Mouse (Mus musculus) gastrocnemius, postnatal 25 days (tissue): ENCODE data around the gene Slc33a1. TPM values are rescaled to one million over a fixed set of nuclear protein-coding genes. Genes with fewer than 3 reads are reported as not detected.

Source experiments
- DNase-seq: peaks from one replicate; pipeline ENCODE4 v3.0.0; 2022
- long read RNA-seq, 2 experiments: library from polyadenylated mRNA; stranded (forward); transcript quantifications; one replicate each; pipeline ENCODE4 v2.0.0; 2021
- total RNA-seq, 2 experiments: library from RNA; stranded (reverse); gene quantifications; 1 replicate in 1 of 2; 2 replicates in 1 of 2; pipeline ENCODE4 v1.2.3; 2021

Slc33a1 gene
- total RNA-seq: 1 to 10 TPM; 5.2 to 6.3 TPM
- long read RNA-seq, experiment 1, partial matches to known transcripts: 1 of 3 reads
- long read RNA-seq, experiment 1, other reads (novel, unspliced or antisense): 2 of 3 reads
- long read RNA-seq, experiment 2, partial matches to known transcripts: 0 of 4 reads
- long read RNA-seq, experiment 2, other reads (novel, unspliced or antisense): 1 of 4 reads

DNA sequence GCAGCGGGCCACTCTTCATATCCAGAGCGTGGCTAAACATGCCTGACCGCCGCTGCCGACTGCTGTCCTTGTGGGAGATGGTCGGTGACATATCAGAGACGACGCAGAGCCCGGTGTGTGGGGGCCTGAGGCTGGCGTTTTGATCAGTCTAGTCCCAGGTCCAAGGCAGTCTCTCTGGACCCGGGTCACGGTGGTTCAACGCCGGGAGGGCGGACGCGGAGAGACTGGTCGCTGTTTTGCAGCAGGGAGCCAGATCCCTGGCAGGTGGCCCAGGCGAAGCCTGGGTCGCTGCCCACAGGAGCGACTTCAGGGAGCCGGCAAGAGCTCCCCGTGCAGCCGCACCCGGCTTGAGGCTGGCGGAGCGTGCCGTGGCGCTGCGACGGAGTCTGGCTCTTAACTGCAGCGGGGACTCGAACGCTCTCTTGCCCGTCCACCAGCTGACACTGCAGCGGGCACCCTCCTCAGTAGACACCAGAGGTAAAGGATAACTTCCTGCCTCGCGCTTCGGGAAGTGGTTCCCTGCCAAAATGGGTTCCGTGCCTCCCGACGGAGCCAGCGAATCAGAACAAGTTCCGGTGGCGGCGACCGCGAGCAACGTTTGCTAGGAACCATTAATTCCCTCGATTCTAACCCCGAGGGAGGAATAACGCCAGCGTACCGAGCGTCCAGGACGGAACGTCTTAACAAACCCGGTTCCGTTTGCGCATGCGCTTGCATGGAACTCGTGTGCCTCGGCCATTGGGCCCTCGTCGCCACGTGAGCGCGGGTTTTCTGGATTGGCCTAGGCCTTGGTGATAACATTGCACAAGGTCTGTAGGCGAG is at the start of gene Slc33a1:
Slc33a1 (minus strand) TSS at position 669 of the 822 bp plus-strand sequence.
- peak; percentile 96 for DNase-seq

DNA sequence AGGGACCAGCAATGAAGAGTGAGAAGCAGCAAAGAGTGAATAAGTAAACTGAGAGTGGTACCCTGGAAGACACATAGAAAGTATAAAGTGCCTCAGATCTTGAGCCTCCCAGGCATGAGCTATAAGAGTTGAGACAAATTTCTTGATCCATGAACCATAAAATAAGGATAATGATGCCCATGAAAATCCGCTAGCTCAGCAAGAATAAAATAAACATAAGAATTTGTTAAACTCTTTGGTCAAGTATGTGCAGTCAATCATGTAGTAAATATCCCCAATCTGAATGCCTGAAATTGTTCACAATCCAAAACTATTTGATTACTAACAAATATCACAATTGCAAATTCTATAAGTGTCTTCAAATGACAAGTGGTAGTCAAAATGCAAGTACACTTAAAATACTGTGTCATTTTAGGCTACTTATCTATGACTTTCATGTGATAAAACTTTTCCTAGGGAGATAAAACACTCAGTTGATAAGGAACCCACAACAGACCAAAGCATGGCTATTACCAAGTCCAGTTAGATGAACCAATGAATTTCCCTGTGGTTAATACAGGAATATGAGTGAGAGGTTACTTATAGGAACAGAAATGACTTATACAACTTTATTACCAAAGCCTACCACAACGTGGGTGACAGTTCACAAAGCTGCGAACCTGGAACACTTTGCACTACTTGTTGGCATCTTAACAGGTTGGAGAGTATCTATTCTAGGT is 24.3 kb upstream of the Slc33a1 start:
- DNase-seq: no peak

DNA sequence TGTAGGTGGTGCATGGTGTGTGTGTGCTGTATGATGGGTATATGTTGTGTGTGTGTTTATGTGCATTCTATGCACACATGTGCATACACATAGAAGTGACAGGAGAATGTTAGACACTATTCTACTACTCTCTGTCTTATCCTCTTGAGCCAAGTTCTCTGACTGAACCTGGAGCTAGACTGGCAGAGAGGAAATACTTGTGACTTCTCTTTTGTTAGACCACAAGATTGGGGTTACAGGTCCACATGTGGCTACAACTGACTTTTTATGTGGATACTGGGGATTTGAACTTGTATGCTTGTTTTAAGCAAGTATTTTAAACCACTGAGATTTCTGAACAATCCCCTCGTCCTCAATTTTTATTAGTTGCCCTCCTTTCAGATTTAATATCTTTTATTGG is 22.1 kb upstream of the Slc33a1 start:
- no peak for DNase-seq

DNA sequence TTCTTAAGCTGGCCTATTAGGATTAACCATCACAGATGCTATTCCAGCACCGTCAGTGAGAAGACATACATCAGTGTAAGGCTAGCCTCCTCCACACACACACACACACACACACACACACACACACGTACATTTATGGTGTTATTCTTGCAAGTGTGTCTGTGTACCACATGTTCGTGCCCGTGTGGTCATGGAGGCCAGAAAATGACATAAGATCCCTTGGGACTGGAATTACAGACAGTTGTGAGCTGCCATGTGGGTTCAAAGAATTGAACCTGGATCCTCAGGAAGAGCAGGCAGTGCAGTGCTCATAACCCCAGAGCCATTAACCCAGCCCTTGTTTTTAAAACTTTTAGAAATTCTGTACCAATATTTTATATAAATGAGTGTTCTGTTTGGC is 13.3 kb upstream of the Slc33a1 start:
- no peak for DNase-seq

DNA sequence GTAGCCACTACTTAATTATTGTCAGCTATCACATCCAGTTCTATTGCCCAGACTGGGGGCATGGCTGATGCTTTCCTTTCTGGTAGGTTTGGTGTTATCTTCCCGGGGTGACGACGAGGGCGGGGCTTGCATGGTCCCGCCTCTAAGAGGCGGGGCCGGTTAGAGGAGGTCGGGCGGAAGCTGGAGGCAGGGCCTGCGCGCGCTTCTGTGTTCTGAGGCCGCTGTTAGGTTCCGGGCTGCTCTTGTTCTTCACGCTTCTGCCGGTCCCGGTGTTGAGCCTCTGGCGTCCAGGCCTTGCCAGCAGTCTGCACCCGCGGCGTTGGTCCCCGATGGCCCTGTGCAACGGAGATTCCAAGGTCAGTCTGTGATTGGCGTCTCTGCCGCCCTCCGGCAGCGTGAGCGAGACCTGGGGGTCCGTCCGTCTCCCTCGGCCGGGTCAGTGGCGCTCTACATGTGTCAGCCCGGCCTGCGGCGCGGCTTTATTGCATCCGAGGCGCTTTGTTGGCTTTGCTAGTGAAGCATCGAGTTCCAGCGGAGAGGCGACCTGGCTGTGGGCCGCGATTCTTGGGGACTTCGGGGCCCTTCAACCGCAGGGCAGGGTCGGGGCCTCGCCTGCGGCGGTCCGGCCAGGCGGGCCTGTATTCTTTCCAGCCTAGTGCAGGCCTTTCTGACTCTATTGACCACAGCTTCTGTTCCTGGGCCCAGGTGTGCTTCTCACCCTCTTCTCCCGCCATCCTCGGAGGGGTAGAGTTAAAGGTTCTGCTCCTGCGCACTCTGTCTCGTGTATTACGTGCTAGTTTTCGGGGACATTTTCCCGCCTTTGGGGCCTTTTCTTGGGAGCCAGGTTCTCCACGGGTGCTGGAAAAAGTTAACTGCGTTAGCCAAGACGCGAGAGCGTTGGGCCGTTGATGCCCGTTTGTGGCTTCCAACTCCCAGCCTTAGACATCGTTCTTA is 11.7 kb upstream of the Slc33a1 start, which contains the start of gene Gmps:
Gmps (plus strand) TSS at position 152 of the 954 bp plus-strand sequence.
- peak; percentile 90 for DNase-seq

DNA sequence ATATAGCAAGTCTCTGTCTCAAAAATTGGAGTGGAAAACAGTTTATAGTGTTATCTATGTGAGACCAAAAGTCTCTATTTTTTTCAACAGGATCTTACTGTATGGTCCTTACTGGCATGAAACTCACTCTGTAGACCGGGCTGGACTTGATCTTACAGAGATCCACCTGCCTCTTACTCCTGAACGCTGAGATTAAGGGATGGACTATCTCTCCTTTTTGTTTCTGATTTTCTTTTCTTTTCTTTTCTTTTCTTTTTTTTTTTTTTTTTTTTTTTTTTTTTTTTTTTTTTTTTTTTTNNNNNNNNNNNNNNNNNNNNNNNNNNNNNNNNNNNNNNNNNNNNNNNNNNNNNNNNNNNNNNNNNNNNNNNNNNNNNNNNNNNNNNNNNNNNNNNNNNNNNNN is 1.4 kb upstream of the Slc33a1 start:
- no peak for DNase-seq

DNA sequence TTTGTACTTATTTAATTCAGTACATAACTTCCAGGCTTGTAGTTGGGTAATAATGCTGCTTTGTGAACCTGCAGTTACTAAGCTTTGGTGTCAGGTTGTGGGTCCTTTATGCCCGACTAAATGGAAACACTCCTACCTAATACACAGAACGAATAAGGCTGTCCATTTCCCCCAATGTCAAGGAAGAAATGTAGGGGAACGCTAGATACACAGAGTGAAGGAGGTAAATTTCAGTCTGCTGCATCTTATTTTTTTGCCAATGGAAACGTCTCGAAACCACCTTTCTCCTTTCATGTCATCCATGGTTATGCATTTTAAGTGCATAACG is 318 bp upstream of the Slc33a1 start:
- DNase-seq: no peak

DNA sequence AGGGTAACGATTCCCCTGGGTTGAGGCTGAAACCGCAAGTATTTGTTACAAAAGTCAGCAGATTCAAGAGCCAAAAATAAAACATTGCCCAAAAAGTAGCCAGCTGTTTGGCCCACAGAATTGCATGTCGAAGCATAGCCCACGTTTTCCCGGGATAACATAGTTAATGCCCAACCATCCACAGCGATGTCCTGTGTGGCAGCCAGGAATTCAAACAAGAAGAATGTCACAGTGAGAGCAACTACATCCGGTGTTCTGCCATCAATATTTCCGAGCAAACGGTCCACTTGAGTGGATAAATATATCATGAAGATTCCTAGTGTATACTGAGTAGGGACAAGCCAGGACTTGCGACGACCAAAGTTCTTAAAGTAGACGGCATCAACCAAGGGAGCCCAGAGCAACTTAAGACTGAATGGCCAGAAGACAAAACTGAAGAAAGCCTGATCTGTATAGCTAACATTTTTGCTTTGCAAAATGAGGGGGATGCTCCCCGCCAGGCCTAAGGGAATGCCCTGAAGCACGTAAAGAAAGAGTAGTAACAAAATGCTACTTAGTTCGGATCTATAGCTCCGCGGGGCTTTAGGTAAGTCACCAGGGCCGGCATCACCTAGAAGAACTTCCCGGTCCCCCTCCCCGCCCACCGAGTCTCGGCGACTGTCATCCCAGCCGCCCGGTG is 1.0 kb downstream of the Slc33a1 start:
- DNase-seq: peak; percentile 5

DNA sequence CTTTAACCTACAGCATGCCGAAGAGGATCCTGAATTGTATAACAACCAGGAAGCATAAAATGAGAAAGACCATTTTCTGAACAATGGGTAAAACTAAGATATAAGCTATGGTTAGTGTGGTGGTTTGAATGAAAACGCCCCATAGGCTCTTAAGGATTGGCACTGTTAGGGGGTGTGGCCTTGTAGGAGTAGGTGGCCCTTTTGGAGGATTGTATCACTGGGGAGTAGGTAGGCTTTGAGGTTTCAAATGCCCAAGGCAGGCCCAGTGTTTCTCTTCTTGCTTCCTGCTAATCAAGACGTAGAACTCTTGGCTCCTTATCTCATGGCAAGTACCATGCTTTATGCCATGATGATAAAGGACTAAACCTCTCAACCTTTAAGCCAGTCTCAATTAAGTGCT is 14.7 kb downstream of the Slc33a1 start:
- no peak for DNase-seq

DNA sequence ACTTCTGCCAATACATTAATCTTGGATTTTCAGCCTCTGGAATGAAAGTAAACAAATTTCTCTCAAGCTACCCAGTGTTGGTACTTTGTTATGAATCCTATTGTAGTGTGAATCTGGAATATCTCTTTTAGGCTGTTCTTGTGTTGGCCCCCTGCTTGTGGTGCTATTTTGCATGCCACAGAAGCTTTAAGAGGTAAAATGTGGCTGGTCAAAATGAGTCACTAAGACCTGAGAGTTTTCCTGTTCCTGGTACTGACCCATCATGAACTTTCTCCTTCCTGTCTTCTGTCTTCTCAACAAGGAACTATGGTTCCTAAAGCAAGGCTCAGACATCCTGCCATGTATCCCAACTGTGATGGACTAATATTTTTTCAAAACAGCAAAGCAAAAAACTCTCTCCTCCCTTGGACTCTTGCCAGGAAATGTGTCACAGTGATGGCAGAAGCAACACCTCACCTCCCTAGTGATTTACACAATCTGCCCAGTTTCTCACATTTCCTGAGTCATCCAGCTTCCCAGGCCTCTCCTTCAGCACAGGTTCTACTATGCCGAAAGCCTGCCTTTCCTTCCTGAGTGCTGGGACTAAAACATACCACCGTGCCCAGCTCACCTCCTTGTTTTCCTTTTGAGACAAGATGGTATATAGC is 23.2 kb downstream of the Slc33a1 start:
- DNase-seq: no peak

DNA sequence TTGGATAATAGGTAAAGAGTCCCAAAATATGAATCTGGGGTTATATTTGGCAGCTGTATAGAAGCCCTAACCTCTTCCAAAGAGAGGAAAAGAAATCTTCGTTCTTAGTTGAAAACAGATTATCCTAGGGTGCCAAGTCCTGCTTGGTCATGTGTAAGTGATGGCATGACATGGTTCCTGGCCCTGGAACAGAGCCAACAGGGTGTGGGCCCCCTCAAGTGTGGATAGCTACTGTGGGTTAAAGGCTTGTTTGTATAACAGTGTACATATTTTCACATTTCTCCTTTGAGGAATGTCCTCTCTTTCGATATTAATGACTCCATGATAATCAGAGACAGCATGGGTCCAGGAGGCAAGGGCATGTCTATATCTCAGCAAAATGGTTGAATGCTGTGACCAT is 25.6 kb downstream of the Slc33a1 start:
- DNase-seq: no peak

DNA sequence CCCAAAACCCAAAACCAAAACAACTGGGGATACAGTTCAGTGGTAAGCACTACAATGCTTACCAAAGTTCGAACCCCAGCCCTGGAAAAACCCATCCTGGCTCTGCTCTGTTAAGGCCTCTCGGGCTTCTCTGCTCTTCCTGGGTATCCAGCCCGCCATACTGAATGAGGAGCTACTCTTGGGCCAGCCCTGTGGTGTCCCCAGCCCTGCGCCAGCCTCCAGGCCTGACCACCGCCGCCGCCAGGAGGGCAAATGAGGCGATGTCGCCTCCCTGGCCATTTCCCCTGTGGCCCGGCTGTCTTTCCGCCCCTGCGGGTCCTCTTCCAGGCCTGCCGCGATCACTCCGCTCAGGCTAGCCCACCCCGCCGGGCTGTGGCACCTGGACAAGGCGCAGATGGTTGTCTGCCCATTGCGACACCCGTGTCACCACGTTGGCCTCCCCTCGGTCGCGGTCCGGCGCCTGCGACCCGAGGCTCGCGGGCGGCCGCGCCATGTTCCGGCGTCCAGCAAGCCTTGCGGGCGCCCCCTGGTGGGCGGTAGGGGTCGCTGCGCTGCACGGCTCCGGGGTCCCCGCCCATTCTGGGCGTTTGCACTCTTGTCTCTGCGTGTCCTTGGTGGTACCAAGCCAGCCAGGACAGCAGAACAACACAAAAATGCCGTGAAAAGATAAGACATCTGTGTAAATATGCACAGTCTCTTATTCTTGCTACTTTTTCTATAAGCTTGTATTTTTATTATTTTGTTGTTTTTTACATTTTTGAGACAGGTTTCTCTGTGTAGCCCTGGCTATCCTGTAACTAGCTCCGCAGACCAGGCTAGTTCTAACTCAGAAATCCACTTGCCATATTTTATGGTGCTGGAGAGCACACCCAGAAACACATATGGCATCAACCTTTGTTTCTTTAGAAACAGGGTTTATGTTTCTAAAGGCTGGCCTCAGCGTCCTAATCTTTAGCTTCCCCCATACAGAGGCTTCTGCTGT is 35.4 kb downstream of the Slc33a1 start, which contains the start of gene E130311K13Rik:
E130311K13Rik (minus strand) TSS at position 595 of the 982 bp plus-strand sequence.
- peak; percentile 82 for DNase-seq

DNA sequence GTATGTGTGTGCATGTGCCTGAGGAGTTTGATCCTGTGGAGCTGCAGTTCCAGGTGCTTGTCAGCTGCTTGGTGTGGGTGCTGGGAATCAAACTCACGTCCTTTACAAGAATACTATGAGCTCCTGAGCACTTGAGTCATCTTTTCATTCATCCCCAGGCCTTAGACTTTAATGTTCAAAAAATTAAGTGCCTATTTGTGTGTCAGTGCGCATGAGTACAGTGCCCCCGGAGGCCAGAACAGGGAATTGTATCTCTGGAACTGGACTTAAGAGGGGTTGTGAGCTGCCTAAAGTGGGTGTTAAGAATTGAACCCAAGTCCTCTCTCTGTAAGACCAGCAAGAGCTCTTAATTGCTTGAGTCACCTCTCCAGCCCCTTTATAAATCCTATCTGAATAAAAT is 44.9 kb downstream of the Slc33a1 start:
- no peak for DNase-seq

DNA sequence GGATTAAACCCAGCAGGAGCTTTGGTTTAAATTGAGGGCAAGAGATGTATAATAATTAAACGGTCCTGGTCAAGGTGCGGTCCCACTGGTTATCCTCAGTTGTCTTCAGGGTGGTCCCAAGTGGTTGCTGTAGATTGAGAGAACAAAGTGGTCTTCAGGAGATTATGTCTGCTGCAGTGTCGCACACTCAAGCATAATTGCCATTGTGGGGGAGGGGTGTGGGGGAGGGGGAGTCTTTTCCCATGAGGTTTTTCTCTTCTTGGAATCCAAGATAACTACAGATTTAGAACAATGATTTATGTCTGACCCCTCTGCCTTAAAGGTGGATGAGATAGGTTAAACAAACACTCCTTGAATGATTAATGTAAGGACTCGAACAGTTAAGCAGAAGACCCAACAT is 54.3 kb downstream of the Slc33a1 start:
- no peak for DNase-seq

DNA sequence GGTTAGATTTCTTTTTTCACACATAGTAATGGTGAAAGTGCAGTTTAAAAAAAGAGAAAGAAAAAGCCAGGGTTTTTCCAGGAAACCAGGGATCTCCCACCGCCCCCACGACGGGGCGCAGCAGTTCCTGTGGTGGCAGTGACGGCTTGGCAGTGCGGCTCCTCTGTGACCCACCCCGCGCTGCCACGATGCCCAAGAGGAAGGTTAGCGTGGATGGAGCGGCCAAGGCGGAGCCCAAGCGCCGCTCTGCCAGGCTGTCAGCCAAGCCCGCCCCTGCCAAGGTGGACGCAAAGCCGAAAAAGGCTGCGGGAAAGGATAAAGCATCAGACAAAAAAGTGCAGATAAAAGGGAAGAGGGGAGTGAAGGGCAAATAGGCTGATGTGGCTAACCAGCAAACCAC is 59.3 kb downstream of the Slc33a1 start:
- no peak for DNase-seq

DNA sequence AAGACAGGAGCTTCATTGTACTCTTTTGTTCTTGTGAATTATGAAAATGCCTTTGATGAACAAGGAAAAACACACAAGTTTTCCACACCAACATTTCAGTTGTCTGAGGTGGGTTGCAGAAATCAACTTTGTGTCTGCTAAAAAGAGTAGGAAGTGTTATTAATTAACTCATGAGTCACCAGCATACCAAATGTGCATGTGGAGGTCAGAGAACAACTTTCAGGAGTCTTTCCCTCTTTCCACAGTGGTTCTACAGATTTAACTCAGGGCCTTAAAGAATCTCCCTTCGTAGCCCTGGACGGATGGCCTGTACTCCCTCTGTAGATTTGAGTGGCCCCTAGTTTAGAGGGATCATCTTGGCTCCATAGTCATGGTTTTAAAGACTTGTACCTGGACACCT is 60.4 kb downstream of the Slc33a1 start:
- no peak for DNase-seq

DNA sequence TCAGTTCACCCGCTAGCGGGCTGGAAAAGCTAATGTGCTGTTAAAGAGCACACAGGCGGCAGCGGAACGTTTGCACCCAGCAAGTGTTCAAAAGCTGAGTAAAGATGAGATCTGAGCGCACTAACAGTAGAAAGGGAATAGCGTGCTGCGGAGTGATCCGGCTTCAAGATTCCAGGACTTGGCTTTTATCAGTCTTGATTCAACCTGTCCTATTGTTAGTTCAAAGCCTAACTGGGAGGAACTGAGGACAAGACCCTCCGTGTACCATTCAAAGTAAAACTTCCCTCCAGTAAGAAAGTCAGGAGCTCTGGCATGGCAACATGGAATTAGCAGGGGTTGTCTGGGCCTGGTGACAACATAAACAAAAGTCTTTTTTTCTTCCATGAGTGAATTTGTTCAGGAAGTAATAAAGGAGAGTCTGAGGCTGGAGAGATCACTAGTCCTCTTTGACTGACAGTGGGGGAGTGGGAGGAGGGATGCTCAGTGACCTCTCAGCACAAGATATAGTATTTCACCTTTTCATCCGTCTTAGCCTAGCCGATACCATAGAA is 64.5 kb downstream of the Slc33a1 start:
- DNase-seq: no peak

DNA sequence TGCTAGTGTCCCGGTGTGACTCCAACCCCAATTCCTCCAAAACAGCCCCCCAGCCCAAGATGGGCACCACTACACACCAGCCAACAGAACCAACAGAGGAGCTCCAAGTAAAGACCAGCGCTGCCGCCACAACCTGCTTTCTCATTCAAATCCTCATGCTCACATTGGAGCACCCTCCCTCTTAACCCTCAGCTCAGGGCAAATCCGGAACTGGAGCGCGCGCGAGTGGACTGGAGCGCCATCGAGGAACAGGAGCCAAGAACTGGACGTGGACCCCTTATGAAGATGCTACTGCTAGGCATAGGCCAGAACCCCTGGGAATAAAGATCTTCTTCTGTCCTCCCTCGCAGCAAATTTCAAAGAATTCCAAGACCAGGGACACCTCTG is 65.3 kb downstream of the Slc33a1 start, which contains the start of gene Plch1:
Plch1 (minus strand) TSS at position 164 of the 387 bp plus-strand sequence.
- DNase-seq: no peak
